Mouse (Mus musculus): ENCODE data around the gene 4931429L15Rik.

GRCm38 (mm10) chr9:46320461-46320860, 675 bp upstream of the 4931429L15Rik start:
- no peak for TF ChIP-seq CTCF (IDR thresholded peaks at IDR 0.05; ENCODE audit: control insufficient read depth, insufficient read depth, insufficient read length)
- TF ChIP-seq MYOG (IDR thresholded peaks at IDR 0.05; ENCODE audit: control insufficient read depth, extremely low read depth, insufficient read length), result no peak
- TF ChIP-seq MAX (IDR thresholded peaks at IDR 0.05), result no peak
- no peak for TF ChIP-seq MYOD1 (IDR thresholded peaks at IDR 0.05; ENCODE audit: control insufficient read depth, insufficient read length, low read depth)

Measured in C2C12 (cell line).